Mouse (Mus musculus) right cerebral cortex, postnatal 4 days (tissue): ENCODE measurements around the gene Zmynd12.

Experiments used
- DNase-seq: peaks from one replicate; pipeline ENCODE4 v3.0.0-alpha.2; 2022

Zmynd12 gene

GRCm38 (mm10) chr4:119422294-119422964, at the start of gene Zmynd12, which contains the start of gene Ppcs:
Gene Zmynd12 (plus strand): TSS chr4:119422814.
Gene Ppcs (minus strand): TSS chr4:119422420.
- peak; percentile 78 for DNase-seq

- no peak for DNase-seq
These were observed 41.0 kb upstream of the Zmynd12 start for GRCm38 (mm10) chr4:119381471-119382190.

- DNase-seq, result no peak
These were observed 33.4 kb upstream of the Zmynd12 start for GRCm38 (mm10) chr4:119389184-119389583.

- peak; percentile 47 for DNase-seq
These were observed 32.2 kb upstream of the Zmynd12 start for GRCm38 (mm10) chr4:119390369-119390768.

GRCm38 (mm10) chr4:119398751-119399150, 23.9 kb upstream of the Zmynd12 start:
- no peak for DNase-seq

GRCm38 (mm10) chr4:119400896-119401295, 21.7 kb upstream of the Zmynd12 start:
- DNase-seq, result no peak

- no peak for DNase-seq
These were observed 19.2 kb upstream of the Zmynd12 start for GRCm38 (mm10) chr4:119403431-119403830.

GRCm38 (mm10) chr4:119411877-119412650, 10.6 kb upstream of the Zmynd12 start:
- DNase-seq, result no peak

- peak; percentile 57 for DNase-seq
These were observed 9.8 kb upstream of the Zmynd12 start for GRCm38 (mm10) chr4:119412791-119413190.

GRCm38 (mm10) chr4:119415072-119415753, 7.4 kb upstream of the Zmynd12 start, which contains the start of gene Ccdc30:
Gene Ccdc30 (minus strand): TSS chr4:119415521.
- peak; percentile 94 for DNase-seq

GRCm38 (mm10) chr4:119417270-119417669, 5.3 kb upstream of the Zmynd12 start:
- DNase-seq, result no peak

GRCm38 (mm10) chr4:119417894-119418293, 4.7 kb upstream of the Zmynd12 start:
- DNase-seq, result no peak

- DNase-seq, result no peak
These were observed 1.4 kb upstream of the Zmynd12 start for GRCm38 (mm10) chr4:119421191-119421590.

GRCm38 (mm10) chr4:119421921-119422293, 707 bp upstream of the Zmynd12 start:
- DNase-seq, result peak; percentile 48

GRCm38 (mm10) chr4:119425077-119425476, 2.5 kb downstream of the Zmynd12 start:
- DNase-seq, result no peak

GRCm38 (mm10) chr4:119425601-119426000, 3.0 kb downstream of the Zmynd12 start:
- no peak for DNase-seq

GRCm38 (mm10) chr4:119427680-119428079, 5.1 kb downstream of the Zmynd12 start:
- DNase-seq, result no peak

- DNase-seq, result peak; percentile 25
These were observed 8.1 kb downstream of the Zmynd12 start for GRCm38 (mm10) chr4:119430678-119431077.

GRCm38 (mm10) chr4:119437936-119438335, 15.3 kb downstream of the Zmynd12 start:
- no peak for DNase-seq

GRCm38 (mm10) chr4:119441836-119442235, 19.2 kb downstream of the Zmynd12 start:
- DNase-seq, result no peak

- DNase-seq, result no peak
These were observed 19.9 kb downstream of the Zmynd12 start for GRCm38 (mm10) chr4:119442539-119442938.

GRCm38 (mm10) chr4:119447261-119447660, 24.6 kb downstream of the Zmynd12 start:
- no peak for DNase-seq

GRCm38 (mm10) chr4:119447786-119448185, 25.2 kb downstream of the Zmynd12 start:
- DNase-seq, result no peak
